Mouse (Mus musculus) hematopoietic stem cell, adult 5-6 weeks (primary cell): ENCODE measurements around the gene Mapk8ip1. TPM values are rescaled to one million over a fixed set of nuclear protein-coding genes. Genes with fewer than 3 reads are reported as not detected.

Experiments
- ATAC-seq, 2 experiments: fragments of 125-278 bp in 1 of 2; replicated peaks in 1 of 2; 2 replicates each; pipeline ENCODE4 v1.8.0; 2016 to 2017; ENCODE audit warnings: inconsistent platforms in 2 of 2, mild to moderate bottlenecking in 2 of 2, moderate number of reproducible peaks in 2 of 2, low read depth in 1 of 2, moderate TSS enrichment in 1 of 2; ENCODE audit not compliant: low FRiP score in 2 of 2, poor library complexity in 2 of 2, severe bottlenecking in 2 of 2, insufficient read depth in 1 of 2, low TSS enrichment in 1 of 2
- total RNA-seq: library from RNA; stranded (forward); fragments of 172-1452, 232-1000 nt; gene quantifications from 2 replicates; pipeline ENCODE4 v1.2.3, GENCODE M21; 2017

Mapk8ip1 gene
- total RNA-seq = 0.05 and 0.25 TPM in 2 replicates

- ATAC-seq = no peak
These were observed at the start of gene Mapk8ip1 for GRCm38 (mm10) chr2:92401091-92401561. Mapk8ip1 (minus strand) TSS chr2:92401263.

GRCm38 (mm10) chr2:92447121-92447740 lies 46.2 kb upstream of the Mapk8ip1 start:
- no peak for ATAC-seq

- no peak for ATAC-seq
These were observed 45.6 kb upstream of the Mapk8ip1 start for GRCm38 (mm10) chr2:92446656-92447055.

GRCm38 (mm10) chr2:92445890-92446289 lies 44.8 kb upstream of the Mapk8ip1 start:
- ATAC-seq = no peak

- peak in 1 of 2 experiments; percentile 27; a peak in 1 of 4 replicates for ATAC-seq
These were observed 43.3 kb upstream of the Mapk8ip1 start for GRCm38 (mm10) chr2:92444376-92444775.

DNA sequence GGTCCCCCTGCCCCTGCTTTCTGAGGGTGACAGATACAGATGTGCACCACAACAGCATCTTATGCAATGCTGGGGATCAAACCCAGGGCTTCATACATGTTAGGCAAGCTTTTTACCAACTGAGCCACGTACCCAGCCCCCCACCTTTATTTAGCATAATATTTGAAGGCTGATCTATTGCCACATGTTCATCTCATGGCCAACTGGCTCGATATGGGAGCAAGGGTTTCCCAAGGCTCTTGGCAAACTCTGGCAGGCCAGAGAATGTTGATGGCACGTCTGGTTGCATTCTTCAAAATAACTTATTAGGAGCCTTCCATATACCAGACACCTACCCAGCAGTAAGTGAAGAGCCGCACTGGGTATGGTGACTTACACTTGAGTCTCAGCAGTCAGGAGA lies 42.2 kb upstream of the Mapk8ip1 start:
- ATAC-seq = no peak

DNA sequence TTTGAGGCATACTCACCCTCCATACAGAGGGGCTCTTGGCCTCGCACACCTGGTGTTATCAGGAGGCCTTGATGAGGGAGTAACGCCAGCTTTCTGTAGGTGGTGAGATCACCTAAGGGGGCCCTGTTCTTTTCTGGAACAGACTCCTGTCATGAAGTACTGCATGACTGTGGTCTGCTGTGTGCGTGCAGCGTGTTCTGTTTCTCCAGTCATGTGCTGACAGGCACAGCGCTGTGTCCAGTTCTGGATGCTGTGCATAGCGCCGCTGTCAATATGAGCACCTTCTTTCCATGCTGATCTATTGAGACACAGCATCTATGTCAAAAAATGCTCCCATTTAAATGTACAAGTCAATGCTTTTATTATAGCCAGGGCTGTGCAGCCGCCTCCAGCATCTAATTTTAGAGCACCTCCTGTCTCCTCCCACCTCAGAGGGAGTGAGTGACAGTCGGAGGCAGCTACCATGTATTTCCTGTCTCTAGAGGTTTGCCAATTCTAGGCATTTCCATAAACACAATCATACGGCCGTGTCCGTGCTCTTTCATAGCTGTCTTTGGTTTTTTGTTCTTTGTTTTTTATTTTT lies 41.4 kb upstream of the Mapk8ip1 start:
- no peak for ATAC-seq

- no peak for ATAC-seq
These were observed 39.4 kb upstream of the Mapk8ip1 start for GRCm38 (mm10) chr2:92440432-92440831.

GRCm38 (mm10) chr2:92438567-92438966 lies 37.5 kb upstream of the Mapk8ip1 start:
- ATAC-seq = no peak

DNA sequence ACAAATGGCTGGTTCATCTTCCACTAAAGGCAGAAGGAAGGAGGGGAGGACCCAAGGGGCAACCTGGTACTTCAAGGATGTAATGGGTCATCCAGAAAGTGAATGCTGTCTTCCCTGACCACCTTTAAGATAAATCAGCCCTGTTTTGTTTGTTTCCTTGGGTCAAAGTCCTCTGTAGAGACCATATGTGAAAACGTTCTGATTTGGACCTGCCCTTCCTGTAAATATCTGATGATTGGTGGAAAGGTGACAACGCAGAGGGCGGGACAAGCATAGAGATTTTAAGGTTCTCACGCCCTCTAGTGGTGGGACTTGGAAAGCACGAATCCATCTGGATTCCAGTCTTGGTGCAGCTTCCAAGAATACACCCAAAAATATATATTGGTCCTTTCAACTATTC lies 36.8 kb upstream of the Mapk8ip1 start:
- peak; percentile 29 to 44; a peak in 3 of 4 replicates for ATAC-seq

GRCm38 (mm10) chr2:92437366-92437765 lies 36.3 kb upstream of the Mapk8ip1 start:
- ATAC-seq = no peak

DNA sequence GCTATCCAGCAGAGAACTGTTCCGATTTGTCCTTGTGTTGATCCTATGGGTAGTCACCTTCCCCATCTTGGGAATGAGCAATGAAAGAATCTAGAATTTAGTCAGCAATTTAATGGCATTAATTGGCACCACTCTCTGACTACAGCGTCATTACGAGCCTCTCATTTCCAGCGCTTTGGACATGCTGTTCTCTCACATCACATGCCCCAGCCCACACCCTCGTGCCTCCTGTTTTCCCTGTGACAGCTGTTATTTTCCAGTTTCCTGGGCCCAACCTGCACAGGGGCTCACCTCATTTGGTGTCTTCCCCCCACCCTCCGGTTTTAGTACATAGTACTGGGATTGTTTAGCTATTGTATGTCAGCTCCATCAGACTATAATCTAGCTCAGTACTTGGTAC lies 34.0 kb upstream of the Mapk8ip1 start:
- ATAC-seq = no peak

GRCm38 (mm10) chr2:92434375-92434745 lies 33.3 kb upstream of the Mapk8ip1 start:
- ATAC-seq = peak in 1 of 2 experiments; percentile 2; a peak in 1 of 4 replicates

DNA sequence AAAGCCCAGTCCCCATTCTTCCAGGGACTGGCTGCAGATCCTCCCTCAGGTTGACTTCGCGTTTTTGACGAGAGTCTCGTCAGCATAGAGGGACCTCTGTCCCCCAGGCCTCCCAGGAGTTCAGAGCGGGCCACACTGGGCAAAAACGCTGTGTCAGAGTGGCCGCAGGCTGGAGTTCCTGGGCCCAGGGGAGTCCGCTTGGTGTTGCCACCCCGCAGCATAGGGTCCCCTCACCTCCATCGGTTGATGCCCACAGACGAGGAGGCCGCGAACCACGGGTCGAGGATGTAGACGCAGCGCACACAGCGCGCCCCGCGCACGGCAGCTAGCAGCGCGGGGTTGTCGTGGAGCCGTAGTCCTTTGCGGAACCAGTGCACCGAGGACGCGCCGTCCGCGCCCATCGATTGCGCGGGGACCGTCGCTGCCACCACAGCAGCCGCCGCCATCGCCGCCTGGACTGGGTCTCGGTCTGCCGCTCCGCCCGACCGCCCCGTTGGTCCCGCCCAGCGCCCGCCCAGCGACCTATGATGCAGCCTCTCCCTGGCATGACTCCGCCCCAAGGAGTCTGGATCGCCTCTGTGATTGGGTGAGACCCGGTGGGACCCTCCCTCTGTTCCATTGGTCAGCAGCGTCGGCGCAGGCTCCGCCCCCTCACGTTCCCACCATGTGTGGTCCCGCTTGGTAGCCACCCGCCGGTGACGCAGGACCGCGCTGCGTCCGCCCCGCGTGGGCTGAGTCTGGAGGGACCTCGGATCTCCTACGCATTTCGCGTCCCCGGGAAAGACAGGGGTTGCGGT lies 32.7 kb upstream of the Mapk8ip1 start, which contains the start of gene Cry2:
Cry2 (minus strand) TSS at position 466 of the 797 bp plus-strand sequence.
- ATAC-seq = peak; percentile 95 to 97

DNA sequence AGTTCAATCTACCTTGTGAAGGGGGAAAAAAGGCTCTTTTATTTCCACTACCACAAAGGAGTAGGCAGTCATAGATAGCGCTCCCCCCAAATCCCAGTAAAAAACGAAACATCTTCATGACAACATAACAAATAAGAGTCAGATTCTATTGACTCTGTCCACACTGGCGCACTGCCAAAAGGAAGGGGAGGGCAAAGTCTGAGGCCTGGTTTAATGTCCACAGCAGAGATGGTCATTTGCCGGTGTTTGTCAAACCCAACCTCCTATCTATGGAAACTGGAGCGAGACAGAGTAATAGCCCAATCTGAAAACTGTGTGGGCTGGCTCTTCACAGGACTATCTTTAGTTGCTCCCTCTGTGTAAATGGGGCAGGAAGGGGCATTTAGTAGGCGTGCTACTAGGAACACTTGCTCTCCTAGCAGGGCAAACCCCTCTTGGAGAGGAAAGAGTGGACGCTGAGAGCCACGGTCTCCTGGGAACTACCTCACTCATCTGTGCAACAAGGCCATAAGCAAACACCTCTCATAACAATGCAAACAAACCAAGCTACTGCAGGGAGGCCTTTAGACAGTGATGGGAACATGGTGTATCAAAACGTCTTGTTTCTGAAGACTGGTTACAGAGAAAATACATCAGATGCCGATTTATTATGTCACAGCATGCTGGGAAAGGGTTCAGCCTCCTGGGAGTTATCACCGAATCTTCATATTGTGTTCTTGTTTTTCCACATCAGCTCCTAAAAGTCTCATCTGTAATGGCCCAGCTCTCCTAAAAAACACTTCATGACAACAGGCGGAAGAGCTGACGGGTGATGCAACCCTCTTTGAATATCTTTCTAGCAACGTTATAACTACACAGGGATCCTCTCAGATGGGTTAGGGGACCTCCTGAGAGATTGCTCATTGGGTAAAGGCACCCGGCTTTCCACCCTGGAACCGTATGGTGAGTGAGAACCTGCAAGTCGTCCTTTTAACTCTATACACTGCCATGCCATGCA lies 31.5 kb upstream of the Mapk8ip1 start:
- no peak for ATAC-seq

DNA sequence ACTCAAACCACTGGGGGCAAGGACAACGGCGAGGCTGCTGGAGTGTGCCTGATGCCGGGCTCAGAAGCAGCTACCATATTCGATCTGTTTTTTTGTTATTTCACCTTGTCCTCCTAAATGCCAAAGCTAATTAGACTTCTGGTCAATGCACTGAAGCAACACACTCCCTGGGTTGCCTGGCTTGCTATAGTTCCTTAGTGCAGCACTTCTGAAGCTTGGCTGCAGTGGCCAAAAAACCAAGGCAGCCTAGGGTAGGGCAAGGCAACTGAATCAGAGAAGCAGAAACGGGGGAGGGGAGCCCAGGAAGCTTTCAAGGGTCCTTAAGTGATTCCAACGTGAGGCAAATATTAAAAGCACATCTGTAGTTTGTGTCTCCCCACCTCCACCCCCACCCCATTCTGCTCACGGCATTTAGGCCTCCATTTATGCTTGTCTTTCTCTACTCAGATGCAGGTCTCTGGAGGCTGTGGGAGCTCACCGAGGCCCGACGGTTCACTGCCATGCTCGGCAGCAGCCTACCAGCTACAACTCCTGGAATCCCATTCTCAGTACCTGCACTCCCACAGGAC lies 30.6 kb upstream of the Mapk8ip1 start:
- ATAC-seq = no peak
